Mouse (Mus musculus) kidney, adult 2 months (tissue): Measurements from ENCODE around the gene Nhlh2.

Experiments used
- CTCF ChIP-seq: fragments of 200-500 bp; conservative IDR thresholded peaks from 2 replicates; pipeline ENCODE4 v1.5.1; 2011; ENCODE audit warnings: low read depth, mild to moderate bottlenecking, control low read depth, low read length, moderate library complexity, mixed read lengths; ENCODE audit not compliant: insufficient read depth, insufficient read length
- POLR2A ChIP-seq: fragments of 200-500 bp; IDR thresholded peaks from one replicate; pipeline ENCODE4 v1.6.1; 2011; ENCODE audit warnings: low read depth, low read length, control low read depth

DNA sequence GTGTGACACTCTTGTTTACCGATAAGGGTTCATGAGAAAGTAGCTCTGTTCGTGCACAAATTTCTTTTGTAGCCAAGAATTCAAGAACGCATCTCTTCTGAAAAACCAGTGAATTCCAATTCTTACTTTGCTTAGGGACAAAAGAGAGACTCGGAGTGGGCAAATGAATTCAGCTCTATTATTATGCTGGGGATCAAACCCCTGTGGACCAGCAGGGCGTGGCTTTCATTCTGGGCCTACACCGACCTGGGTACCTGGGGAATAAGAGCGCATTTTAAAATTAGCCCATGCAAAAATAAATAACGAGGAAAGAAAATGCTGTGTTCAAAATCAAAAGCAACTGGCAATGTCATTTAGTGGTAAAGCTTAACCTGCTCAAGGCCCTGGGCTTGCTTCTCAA, 43.4 kb downstream of the Nhlh2 start:
- TF ChIP-seq POLR2A (no peak), CTCF (no peak)
